Mouse (Mus musculus): ENCODE measurements at regions not wholly inside any gene's neighbourhood (a gene's known extent, or its start where the extent isn't known, plus 50 kb on each side); places are given as distances from the start of the nearest gene placed in this dataset.

- WGBS, result 48% methylated on average over 7 of the region's 7 CpGs
- ATAC-seq (replicated peaks; ENCODE audit: low FRiP score, low read depth) (no peak), DNase-seq (ENCODE audit: low spot score) (no peak)
- Histone ChIP-seq H3K27ac (no peak overlapping the region), H3K4me1 (replicated peaks; ENCODE audit: insufficient read depth, low read length) (no peaks in the 10 kb centered on the region), H3K27me3 (ENCODE audit: insufficient read depth, low read length) (no peaks in the 10 kb centered on the region), H3K9me3 (replicated peaks; ENCODE audit: low read length) (no peaks in the 10 kb centered on the region), H3K36me3 (ENCODE audit: insufficient read depth, low read length) (no peaks in the 10 kb centered on the region), H3K4me3 (replicated peaks; ENCODE audit: low read depth, low read length) (no peak overlapping the region), H3K9ac (ENCODE audit: low read depth, low read length) (no peak overlapping the region), H3K4me2 (ENCODE audit: low read length) (no peak overlapping the region)
- TF ChIP-seq CTCF (IDR thresholded peaks at IDR 0.05; ENCODE audit: low read depth), result no peak
Observed at GRCm38 (mm10) chr6:100923070-100923469, 89.6 kb downstream of the Ppp4r2 start.

- Histone ChIP-seq H3K9ac (ENCODE audit: low read depth, low read length) (no peak overlapping the region), H3K27ac (no peak overlapping the region), H3K9me3 (replicated peaks; ENCODE audit: low read length) (no peaks in the 10 kb centered on the region), H3K27me3 (ENCODE audit: insufficient read depth, low read length) (no peaks in the 10 kb centered on the region), H3K4me2 (ENCODE audit: low read length) (no peak overlapping the region), H3K36me3 (ENCODE audit: insufficient read depth, low read length) (no peaks in the 10 kb centered on the region), H3K4me1 (replicated peaks; ENCODE audit: insufficient read depth, low read length) (no peaks in the 10 kb centered on the region), H3K4me3 (replicated peaks; ENCODE audit: low read depth, low read length) (no peak overlapping the region)
- DNase-seq (ENCODE audit: low spot score) (no peak), ATAC-seq (replicated peaks; ENCODE audit: low FRiP score, low read depth) (no peak)
- WGBS, result 38% methylated on average over 4 of the region's 4 CpGs
- TF ChIP-seq CTCF (IDR thresholded peaks at IDR 0.05; ENCODE audit: low read depth), result no peak
Observed at GRCm38 (mm10) chr6:100923686-100924085, 90.3 kb downstream of the Ppp4r2 start.

GRCm38 (mm10) chr6:100928791-100929758 is 95.7 kb downstream of the Ppp4r2 start:
- ATAC-seq (replicated peaks; ENCODE audit: low FRiP score, low read depth), result no peak
- Histone ChIP-seq H3K36me3 (ENCODE audit: insufficient read depth, low read length) (no peaks in the 10 kb centered on the region), H3K9me3 (replicated peaks; ENCODE audit: low read length) (no peaks in the 10 kb centered on the region), H3K4me3 (replicated peaks; ENCODE audit: low read depth, low read length) (no peak overlapping the region), H3K27ac (no peak overlapping the region), H3K4me1 (replicated peaks; ENCODE audit: insufficient read depth, low read length) (peaks cover 6% of the 10 kb centered on the region; the same call in 1 of the 2 replicates), H3K9ac (ENCODE audit: low read depth, low read length) (no peak overlapping the region), H3K27me3 (ENCODE audit: insufficient read depth, low read length) (no peaks in the 10 kb centered on the region), H3K4me2 (ENCODE audit: low read length) (no peak overlapping the region)
- 46% methylated on average over 16 of the region's 16 CpGs for WGBS
- DNase-seq (ENCODE audit: low spot score), result no peak
- no peak for TF ChIP-seq CTCF (IDR thresholded peaks at IDR 0.05; ENCODE audit: low read depth)

- H3K4me1 ChIP-seq (replicated peaks; ENCODE audit: insufficient read depth, low read length), result peaks cover 6% of the 10 kb centered on the region; the same call in 1 of the 2 replicates
- no peaks in the 10 kb centered on the region for H3K9me3 ChIP-seq (replicated peaks; ENCODE audit: low read length)
- H3K4me2 ChIP-seq (ENCODE audit: low read length), result no peak overlapping the region
- WGBS, result 15% methylated on average over 10 of the region's 10 CpGs
- DNase-seq (ENCODE audit: low spot score) (peak; percentile 58), ATAC-seq (replicated peaks; ENCODE audit: low FRiP score, low read depth) (no peak)
- no peak overlapping the region for H3K9ac ChIP-seq (ENCODE audit: low read depth, low read length)
- no peaks in the 10 kb centered on the region for H3K36me3 ChIP-seq (ENCODE audit: insufficient read depth, low read length)
- H3K4me3 ChIP-seq (replicated peaks; ENCODE audit: low read depth, low read length), result no peak overlapping the region
- no peak for TF ChIP-seq CTCF (IDR thresholded peaks at IDR 0.05; ENCODE audit: low read depth)
- H3K27me3 ChIP-seq (ENCODE audit: insufficient read depth, low read length), result no peaks in the 10 kb centered on the region
- no peak overlapping the region for H3K27ac ChIP-seq
Observed at GRCm38 (mm10) chr6:100929759-100930358, 96.4 kb downstream of the Ppp4r2 start.

- WGBS, result 54% methylated on average over 6 of the region's 6 CpGs
- Histone ChIP-seq H3K4me2 (ENCODE audit: low read length) (no peak overlapping the region), H3K36me3 (ENCODE audit: insufficient read depth, low read length) (no peaks in the 10 kb centered on the region), H3K27me3 (ENCODE audit: insufficient read depth, low read length) (no peaks in the 10 kb centered on the region), H3K4me1 (replicated peaks; ENCODE audit: insufficient read depth, low read length) (peaks cover 6% of the 10 kb centered on the region; the same call in 1 of the 2 replicates), H3K9ac (ENCODE audit: low read depth, low read length) (no peak overlapping the region), H3K27ac (no peak overlapping the region), H3K9me3 (replicated peaks; ENCODE audit: low read length) (no peaks in the 10 kb centered on the region), H3K4me3 (replicated peaks; ENCODE audit: low read depth, low read length) (no peak overlapping the region)
- ATAC-seq (replicated peaks; ENCODE audit: low FRiP score, low read depth) (no peak), DNase-seq (ENCODE audit: low spot score) (no peak)
- TF ChIP-seq CTCF (IDR thresholded peaks at IDR 0.05; ENCODE audit: low read depth), result no peak
Observed at GRCm38 (mm10) chr6:100930706-100931105, 97.3 kb downstream of the Ppp4r2 start.

- ATAC-seq (replicated peaks; ENCODE audit: low FRiP score, low read depth), result no peak
- no peak for TF ChIP-seq CTCF (IDR thresholded peaks at IDR 0.05; ENCODE audit: low read depth)
Observed at GRCm38 (mm10) chr6:100934424-100934823, 101.0 kb downstream of the Ppp4r2 start.

More at GRCm38 (mm10) chr6:100934424-100934823, 101.0 kb downstream of the Ppp4r2 start:
- 86% methylated on average over 5 of the region's 5 CpGs for WGBS
- H3K4me3 ChIP-seq (replicated peaks; ENCODE audit: low read depth, low read length), result no peak overlapping the region
- no peaks in the 10 kb centered on the region for H3K9me3 ChIP-seq (replicated peaks; ENCODE audit: low read length)
- H3K36me3 ChIP-seq (ENCODE audit: insufficient read depth, low read length), result no peaks in the 10 kb centered on the region
- peaks cover 6% of the 10 kb centered on the region; the same call in 1 of the 2 replicates for H3K4me1 ChIP-seq (replicated peaks; ENCODE audit: insufficient read depth, low read length)
- no peak for DNase-seq (ENCODE audit: low spot score)
- no peak overlapping the region for H3K9ac ChIP-seq (ENCODE audit: low read depth, low read length)
- H3K27ac ChIP-seq, result no peak overlapping the region
- H3K4me2 ChIP-seq (ENCODE audit: low read length), result no peak overlapping the region
- H3K27me3 ChIP-seq (ENCODE audit: insufficient read depth, low read length), result no peaks in the 10 kb centered on the region
